Mouse (Mus musculus): ENCODE data around the gene Dgkd.

DNA sequence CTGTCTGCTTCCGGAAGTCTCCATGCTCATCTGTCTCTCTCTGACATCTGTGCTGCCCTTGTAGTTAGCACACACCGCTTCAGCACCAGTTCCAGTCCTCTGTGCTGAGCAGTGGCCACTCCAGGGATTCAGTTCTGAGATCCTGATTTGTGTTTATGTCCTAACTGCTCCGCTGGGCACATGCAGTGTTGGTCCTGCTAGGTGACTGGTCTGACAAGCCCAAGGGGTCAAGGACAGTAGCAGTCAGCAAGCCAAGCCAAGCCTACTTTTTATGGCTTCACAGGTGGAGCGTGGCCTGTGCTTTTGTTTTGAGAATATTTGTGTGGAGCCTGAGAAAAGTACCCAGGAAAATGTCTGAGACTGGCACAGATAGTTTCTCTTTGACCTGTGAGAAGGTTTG, 71.8 kb downstream of the Dgkd start:
- TF ChIP-seq CHD2 (IDR thresholded peaks at IDR 0.05; ENCODE audit: low read length) (no peak), RCOR1 (IDR thresholded peaks at IDR 0.05; ENCODE audit: low read depth, low read length) (no peak), CTCF (IDR thresholded peaks at IDR 0.05 in 2 of 3, conservative IDR thresholded peaks at IDR 0.05 in 1 of 3; ENCODE audit: control insufficient read depth in 1 of 3, insufficient read depth in 1 of 3, low read depth in 2 of 3, low read length in 3 of 3, poor library complexity in 1 of 3, severe bottlenecking in 1 of 3) (no peak)

Data from MEL (cell line).